Mouse (Mus musculus): ENCODE data around the gene Actg1.
A peak's percentile ranks its signal among the peaks of the same experiment; 100 is the strongest.

Gene Actg1

GRCm38 (mm10) chr11:120347791-120348683 lies at the start of gene Actg1:
Gene Actg1, minus strand, starts transcription at chr11:120348542.
- DNase-seq = peak; percentile 89

DNA sequence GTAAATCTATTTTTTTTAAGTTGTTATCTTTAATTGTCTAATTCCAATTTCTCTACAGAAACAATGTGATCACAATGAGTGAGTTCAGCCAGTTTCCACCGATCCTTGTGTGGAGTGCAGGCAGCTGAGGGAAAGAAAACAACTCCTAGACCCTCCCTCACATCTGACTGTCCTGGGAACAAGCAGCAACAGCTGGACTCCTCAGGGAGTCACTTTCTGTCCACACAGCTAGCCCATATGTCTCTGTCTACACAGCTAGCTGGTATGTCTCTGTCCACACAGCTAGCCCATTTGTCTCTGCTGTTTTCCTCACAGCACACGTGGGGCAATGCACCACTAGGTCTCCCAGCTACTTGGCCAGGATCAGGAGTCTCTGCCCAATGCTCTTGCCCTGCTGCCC lies 49.3 kb upstream of the Actg1 start:
- no peak for DNase-seq

DNA sequence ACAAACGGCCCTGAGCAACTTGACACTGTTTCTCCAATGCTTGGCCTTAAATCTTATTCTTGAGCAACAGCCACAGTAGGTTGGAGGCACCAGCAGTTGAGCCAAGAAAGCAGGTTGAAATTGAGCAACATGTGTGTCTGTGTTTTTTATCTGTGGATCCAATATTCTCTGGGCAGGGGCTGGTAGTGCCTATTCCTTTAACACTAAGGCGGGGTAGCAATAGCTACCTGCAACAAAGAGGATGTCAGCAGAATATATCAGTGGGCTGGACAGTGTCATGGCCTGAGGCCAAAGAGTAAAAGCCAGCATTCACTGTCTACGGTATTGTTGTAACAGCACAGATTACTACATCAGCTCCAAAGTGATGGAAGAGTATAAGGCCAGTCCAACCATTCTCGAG lies 47.3 kb upstream of the Actg1 start:
- no peak for DNase-seq

DNA sequence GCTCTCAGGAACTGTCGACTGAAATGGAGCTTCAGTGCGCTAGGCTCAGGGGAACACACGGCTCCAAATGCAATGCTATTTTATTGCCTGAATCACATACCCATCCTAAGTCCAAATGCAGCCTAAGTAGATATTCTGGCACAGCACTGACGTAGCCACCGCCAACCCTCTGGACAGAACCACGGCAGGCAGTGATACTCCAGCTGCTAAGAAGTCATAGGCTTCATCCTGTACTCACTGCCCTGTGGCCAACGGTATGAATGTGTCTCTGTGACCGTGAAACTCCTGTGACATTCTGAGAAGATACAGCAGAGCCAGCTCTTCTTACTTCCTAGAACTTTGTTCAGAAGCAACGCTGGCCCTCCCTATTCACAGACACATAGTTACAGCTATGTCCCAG lies 40.2 kb upstream of the Actg1 start:
- no peak for DNase-seq

DNA sequence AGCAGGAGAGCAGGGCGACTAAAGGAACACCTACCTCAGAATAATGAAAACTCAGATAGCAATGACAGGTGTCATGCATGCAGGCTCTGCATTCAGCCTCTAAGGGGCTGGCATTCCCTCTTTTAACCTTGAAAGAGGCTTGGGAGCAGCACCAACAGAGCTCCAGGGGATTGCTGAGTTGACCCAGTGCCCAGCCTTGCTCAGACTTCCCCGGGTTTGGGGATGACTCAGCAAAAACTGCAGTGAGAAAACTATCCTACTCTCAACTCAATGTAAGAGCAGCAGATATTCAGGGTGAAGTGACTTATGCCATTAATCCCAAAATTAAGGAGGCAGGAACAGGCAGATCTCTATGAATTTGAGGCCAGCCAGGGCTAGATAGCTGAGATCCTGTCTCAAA lies 38.8 kb upstream of the Actg1 start:
- no peak for DNase-seq

- no peak for DNase-seq
These were observed 38.3 kb upstream of the Actg1 start for GRCm38 (mm10) chr11:120386632-120387031.

DNA sequence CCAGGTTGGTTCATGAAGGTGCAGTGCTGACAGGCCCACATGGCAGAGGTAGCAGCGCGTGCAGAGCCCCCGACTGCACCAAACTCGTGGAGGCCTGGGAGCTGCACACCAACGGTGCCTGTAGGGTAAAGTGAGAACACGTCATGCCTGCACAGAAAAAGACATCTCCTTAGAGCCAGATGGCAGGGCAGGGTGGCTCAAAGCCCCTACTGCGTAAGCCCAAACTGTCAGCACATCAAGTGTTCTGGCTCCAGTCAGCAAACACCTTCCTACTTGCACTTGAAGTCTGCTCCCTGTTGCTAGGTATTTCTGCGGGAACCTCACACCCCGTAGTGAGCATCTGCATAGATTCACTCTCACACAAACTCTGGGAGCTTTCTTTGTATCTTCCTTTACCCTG lies 34.2 kb upstream of the Actg1 start:
- DNase-seq = no peak

DNA sequence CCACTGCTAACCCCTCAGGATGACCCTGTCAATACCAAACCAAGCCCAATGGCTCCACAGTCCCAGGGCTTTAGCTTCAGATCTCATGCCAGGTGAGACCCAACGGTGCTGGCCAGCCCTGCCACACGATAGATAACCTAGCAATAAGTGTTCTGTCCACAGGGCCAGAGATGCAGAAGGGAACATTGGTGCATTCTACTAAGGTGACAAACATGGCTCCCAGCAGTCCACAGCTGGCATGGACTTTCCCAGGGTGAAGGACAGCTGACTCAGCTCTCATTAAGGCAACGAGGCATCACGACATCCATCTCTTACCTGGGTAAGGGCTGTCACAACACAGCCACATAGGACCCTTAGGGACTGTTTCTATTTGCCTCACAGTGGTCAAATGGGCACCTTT lies 32.8 kb upstream of the Actg1 start:
- no peak for DNase-seq

DNA sequence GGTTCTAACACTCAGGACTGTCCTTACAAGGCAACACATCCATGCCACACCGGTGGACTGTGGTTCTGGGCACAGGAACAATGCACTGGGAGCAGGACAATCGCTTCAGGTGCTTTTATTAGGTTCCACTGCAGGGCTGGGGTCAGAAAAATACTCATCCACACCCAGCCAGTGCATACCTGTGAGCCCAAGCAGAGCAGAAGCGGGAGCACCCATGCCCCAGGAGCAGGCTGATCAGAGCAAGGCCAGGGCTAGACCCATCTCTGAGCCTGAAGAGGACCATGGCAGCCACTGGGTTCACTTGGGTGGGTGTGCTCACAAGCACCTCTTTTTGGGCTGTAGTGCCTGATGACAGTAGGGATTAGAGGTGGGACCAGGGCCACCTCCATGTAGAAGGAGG lies 31.9 kb upstream of the Actg1 start:
- no peak for DNase-seq

GRCm38 (mm10) chr11:120378611-120379540 lies 30.5 kb upstream of the Actg1 start, which contains the start of gene Faap100:
Gene Faap100, minus strand, starts transcription at chr11:120378764.
- DNase-seq = peak; percentile 94

DNA sequence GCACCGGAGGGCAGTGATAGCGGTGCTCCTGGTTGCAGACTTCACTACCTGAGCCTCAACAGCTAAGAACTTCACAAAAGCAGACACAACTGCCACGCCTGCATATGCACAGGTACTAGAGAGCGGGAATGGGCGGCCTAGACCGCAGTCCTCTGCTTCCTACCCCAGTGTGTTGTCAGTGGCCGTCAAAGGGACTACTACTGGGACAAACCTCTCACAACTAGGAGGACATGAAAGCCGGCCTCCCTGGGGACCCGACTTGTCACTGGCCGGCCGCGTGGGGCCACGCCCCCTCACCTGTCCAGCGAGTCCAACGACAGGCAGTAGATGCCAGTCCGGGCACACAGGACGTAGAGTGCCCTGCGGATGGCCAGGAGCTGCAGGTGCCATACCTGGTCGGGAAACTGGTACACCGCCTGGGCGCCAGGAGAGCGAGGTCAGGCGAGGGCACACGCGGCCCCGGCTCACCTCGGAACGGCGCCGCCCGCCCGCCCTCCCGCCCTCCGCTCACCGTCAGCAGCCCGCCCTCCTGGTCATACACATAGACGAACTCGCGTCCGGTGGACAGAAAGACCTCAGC lies 29.8 kb upstream of the Actg1 start:
- DNase-seq = no peak

- DNase-seq = no peak
These were observed 29.0 kb upstream of the Actg1 start for GRCm38 (mm10) chr11:120377337-120377736.

DNA sequence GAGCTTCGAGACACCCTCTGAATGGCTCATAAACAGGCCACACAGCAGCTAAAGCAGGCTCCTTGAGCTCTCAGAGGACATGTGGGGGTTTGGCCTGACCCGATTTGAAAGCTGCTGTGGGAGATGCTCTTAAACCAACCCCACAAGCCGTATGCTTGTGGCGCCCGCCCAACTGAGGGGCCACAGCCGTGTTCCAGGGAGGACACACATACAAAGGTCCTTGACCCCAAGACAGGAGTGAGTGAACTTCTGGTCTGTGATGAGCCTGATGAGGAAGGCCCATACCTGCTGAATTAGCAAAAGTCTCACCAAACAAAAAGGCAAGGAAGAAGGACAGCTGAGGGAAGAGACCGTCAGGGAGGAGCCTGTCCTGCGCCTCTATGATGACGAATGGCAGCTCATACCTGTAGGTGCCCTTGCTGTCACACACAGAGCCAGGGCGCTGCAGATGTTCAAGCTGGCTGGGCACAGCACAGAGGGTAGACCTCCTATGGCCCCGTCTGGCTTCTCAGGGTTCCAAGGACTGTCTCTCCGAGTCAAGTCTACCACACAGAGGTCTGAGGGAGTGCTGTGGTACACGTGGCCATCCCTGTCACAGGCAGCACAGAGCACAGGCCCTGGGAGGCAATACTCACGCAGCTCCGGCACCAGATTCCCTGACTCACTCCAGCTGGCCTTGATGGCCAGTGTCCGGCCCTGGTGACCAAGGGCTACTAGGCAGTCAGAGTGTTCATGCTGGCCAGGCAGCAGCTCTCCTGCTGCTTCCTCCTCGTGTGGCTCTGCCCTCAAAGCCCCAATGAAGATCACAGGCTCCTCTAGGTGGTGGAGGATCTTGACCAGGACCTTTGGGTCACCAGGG lies 28.2 kb upstream of the Actg1 start:
- DNase-seq = no peak

DNA sequence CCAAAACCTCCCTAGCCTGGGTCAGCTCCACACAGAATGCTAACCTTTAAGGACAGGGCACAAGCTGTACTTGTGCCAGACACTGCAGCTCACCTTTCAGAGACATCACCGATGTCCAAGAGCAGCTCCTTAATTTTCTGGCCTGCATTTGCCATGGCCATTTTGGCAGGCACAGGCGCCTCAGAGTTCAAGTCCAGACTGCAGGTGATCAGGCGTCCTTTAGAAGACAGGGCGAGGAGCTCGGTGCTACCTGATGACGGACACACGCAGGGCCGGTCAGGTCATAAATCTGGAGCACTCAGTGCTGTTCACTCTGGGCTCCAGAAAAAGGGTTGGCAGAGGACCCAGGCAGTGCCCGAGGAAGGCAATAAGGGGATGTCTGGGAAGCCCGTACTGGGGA lies 27.0 kb upstream of the Actg1 start:
- no peak for DNase-seq

- DNase-seq = peak; percentile 9
These were observed 25.7 kb upstream of the Actg1 start for GRCm38 (mm10) chr11:120373820-120374586.

- peak; percentile 16 for DNase-seq
These were observed 24.7 kb upstream of the Actg1 start for GRCm38 (mm10) chr11:120373025-120373424.

DNA sequence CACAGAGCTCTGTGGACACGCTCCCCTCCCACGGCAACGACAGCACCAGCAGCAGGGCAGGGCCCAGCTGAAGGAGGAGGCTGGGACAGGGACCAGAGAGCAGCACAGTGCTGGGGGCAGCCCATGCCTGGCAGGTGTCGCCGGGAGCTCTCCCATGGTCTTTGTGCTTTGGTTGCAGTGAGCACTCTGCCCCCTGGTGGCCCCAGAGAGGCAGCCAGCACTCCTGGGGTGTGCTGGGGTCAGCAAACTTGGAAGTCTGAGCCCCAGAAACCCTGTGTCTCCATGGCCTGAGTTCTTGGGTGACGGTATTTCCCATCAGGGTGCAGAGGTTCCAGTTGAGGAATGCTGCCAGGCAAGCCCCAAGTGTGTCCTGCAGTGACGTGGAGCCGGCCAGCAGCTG lies 21.3 kb upstream of the Actg1 start:
- peak; percentile 88 for DNase-seq

GRCm38 (mm10) chr11:120366443-120367027 lies 18.2 kb upstream of the Actg1 start:
- no peak for DNase-seq

- no peak for DNase-seq
These were observed 14.5 kb upstream of the Actg1 start for GRCm38 (mm10) chr11:120362891-120363290.

DNA sequence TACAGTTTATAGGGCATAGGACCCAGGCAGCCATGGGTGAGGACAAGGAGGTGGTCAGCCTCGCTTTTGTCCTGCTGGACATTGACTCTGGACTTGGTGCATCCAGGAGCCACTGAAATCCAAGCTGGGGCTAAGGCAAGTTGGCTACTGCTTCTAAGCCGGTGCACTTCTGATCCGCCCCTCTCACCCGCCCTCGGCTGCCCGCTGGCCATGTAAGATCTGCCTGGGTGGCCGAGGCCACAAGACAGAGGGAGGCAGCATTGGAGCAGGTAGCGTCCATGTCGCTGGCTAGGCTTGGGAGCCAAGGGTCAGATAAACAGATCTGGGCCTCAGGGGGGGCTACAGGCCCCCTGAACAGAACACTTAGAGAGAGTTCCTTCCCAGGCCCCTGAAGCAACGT lies 13.0 kb upstream of the Actg1 start, which contains the start of gene Fscn2:
Gene Fscn2, plus strand, starts transcription at position 240 of the 400 bp plus-strand sequence.
- DNase-seq = no peak

- no peak for DNase-seq
These were observed 12.4 kb upstream of the Actg1 start for GRCm38 (mm10) chr11:120360755-120361154.
